Mouse (Mus musculus): ENCODE results near the gene App.

GRCm38 (mm10) chr16:85074889-85075288 is 98.7 kb downstream of the App start:
- TF ChIP-seq POLR2A (IDR thresholded peaks at IDR 0.05; ENCODE audit: borderline replicate concordance, low read depth, low read length) (no peak), CTCF (IDR thresholded peaks at IDR 0.05; ENCODE audit: low read depth, low read length) (no peak)

Data from bone marrow macrophage, adult 2 months (primary cell).